Mouse (Mus musculus): Measurements from ENCODE around the gene Lcn11. TPM values are rescaled to one million over a fixed set of nuclear protein-coding genes. Genes with fewer than 3 reads are reported as not detected.
"Not testable (repeated sequence)": the region's sequence is repeated elsewhere in the genome, so short reads cannot be mapped to it uniquely, and the experiment has no call there.

The Lcn11 gene
- polyA plus RNA-seq, 1 experiment from 2014 or later, result not detected

DNA sequence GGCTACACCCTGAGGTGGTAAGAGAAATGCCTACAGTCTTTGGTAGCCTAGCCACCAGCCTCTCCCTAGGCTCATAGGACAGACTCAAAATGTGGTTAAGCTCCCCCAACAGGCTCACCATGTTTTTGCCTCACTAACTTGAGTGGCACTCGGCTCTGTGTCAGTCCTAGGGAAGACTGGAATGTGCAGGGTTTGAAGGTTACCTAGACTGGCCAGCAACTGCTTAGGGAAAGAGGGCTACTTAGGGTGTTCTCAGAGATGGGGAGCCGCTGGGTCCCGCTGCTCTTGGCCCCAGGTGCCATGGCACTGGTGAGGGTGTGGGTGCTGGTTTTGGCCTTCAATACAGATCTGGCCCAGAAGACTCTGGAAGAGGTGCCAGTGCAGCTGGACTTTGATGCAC lies 5.1 kb downstream of the Lcn11 start, which contains the start of gene Gm13539:
Gene Gm13539 (plus strand): TSS at position 301 of the 400 bp plus-strand sequence.
- Histone ChIP-seq H3K9me3 (no peaks in the 10 kb centered on the region), H3K36me3 (replicated peaks) (no peaks in the 10 kb centered on the region), H3K4me1 (peaks cover 14% of the 10 kb centered on the region), H3K27me3 (replicated peaks; ENCODE audit: low read depth, poor library complexity, severe bottlenecking) (no peaks in the 10 kb centered on the region), H3K4me3 (no peak within 1 kb of the TSS), H3K27ac (replicated peaks) (no peak within 1 kb of the TSS)
- no peak for DNase-seq (ENCODE audit: low spot score)
- WGBS, result 87% methylated on average over 3 of the region's 3 CpGs

- H3K27ac ChIP-seq (replicated peaks), result no peak overlapping the region
- DNase-seq (ENCODE audit: low spot score), result peak; percentile 14
- WGBS, result 76% methylated on average over 5 of the region's 5 CpGs
Observed at GRCm38 (mm10) chr2:25785573-25786322, 8.9 kb downstream of the Lcn11 start.

GRCm38 (mm10) chr2:25789092-25789491 lies 12.3 kb downstream of the Lcn11 start:
- Histone ChIP-seq H3K27ac (replicated peaks) (no peak overlapping the region), H3K36me3 (replicated peaks) (no peaks in the 10 kb centered on the region), H3K9me3 (no peaks in the 10 kb centered on the region), H3K27me3 (replicated peaks; ENCODE audit: low read depth, poor library complexity, severe bottlenecking) (no peaks in the 10 kb centered on the region), H3K4me1 (peaks cover 14% of the 10 kb centered on the region), H3K4me3 (no peak overlapping the region)
- no peak for DNase-seq (ENCODE audit: low spot score)
- 84% methylated on average over 3 of the region's 3 CpGs for WGBS

More at GRCm38 (mm10) chr2:25785573-25786322, 8.9 kb downstream of the Lcn11 start:
- Histone ChIP-seq H3K4me1 (peaks cover 14% of the 10 kb centered on the region), H3K27me3 (replicated peaks; ENCODE audit: low read depth, poor library complexity, severe bottlenecking) (no peaks in the 10 kb centered on the region), H3K4me3 (no peak overlapping the region), H3K9me3 (no peaks in the 10 kb centered on the region), H3K36me3 (replicated peaks) (no peaks in the 10 kb centered on the region)

DNA sequence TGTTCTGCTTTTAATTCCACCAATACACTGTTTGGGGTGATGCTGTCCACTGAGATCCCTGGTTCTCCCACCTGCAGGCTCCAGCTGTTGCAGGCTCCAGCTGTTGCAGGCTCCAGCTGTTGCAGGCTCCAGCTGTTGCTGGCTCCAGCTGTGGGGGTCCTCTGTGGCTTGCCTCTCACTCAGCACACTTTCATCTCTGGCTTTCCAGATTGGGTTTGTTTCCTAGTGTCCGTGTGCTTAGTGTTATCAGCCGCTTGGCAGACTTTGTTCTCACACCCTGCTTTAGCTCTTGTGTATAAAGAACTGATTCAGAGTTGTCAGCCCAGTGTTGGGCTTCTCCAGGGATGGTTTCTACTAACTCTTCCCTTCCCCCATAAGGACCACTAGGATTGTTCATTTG lies 20.8 kb downstream of the Lcn11 start:
- Histone ChIP-seq H3K27ac (replicated peaks) (no peak overlapping the region), H3K4me1 (no peaks in the 10 kb centered on the region), H3K4me3 (no peak overlapping the region), H3K36me3 (replicated peaks) (no peaks in the 10 kb centered on the region), H3K9me3 (no peaks in the 10 kb centered on the region), H3K27me3 (replicated peaks; ENCODE audit: low read depth, poor library complexity, severe bottlenecking) (no peaks in the 10 kb centered on the region)
- no peak for DNase-seq (ENCODE audit: low spot score)
- WGBS, result 63% methylated on average over 2 of the region's 2 CpGs

- 59% methylated on average over 5 of the region's 5 CpGs for WGBS
- no peaks in the 10 kb centered on the region for H3K36me3 ChIP-seq (replicated peaks)
- no peaks in the 10 kb centered on the region for H3K9me3 ChIP-seq
- H3K27ac ChIP-seq (replicated peaks), result no peak overlapping the region
- no peak overlapping the region for H3K4me3 ChIP-seq
- H3K4me1 ChIP-seq, result no peaks in the 10 kb centered on the region
- H3K27me3 ChIP-seq (replicated peaks; ENCODE audit: low read depth, poor library complexity, severe bottlenecking), result no peaks in the 10 kb centered on the region
- DNase-seq (ENCODE audit: low spot score), result no peak
Observed at GRCm38 (mm10) chr2:25798065-25798464, 21.2 kb downstream of the Lcn11 start.

DNA sequence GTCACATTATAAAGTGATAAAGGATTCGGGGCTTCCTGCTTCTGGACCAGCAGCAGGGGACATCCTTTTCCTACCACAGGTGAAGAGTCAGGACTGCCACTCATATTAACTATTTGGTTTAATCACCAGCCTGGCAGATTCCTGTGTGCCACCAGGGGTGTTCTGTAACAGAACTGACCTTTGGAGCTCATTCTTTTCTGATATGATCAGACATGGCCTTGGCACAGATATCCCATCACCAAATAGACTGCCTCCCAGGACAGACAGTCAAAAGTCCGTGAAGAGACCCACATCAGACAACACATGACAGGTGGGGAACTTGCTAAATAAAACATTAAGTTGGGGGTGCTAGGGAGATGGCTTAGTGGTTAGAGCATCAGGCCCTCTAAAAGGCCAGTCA lies 34.9 kb downstream of the Lcn11 start:
- WGBS, result 79% methylated on average over 2 of the region's 2 CpGs

DNA sequence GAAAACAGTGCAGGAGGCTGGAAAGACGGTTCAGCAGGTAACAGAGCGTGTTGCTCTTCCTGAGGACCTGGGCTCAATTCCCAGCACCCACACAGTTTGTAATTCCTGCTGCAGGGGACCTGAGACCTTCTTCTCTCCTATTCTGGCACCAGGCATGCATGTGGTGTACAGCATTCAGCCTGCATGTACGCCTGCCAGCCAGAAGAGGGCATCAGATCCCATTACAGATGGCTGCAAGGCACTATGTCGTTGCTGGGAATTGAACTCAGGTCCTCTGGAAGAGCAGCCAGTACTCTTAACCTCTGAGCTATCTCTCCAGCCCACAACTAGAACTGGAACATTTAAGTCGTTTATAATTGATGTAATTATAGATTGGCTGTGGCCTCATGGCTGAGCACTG lies 36.5 kb downstream of the Lcn11 start:
- 73% methylated on average over 5 of the region's 5 CpGs for WGBS
- no peaks in the 10 kb centered on the region for H3K4me1 ChIP-seq
- H3K27me3 ChIP-seq (replicated peaks; ENCODE audit: low read depth, poor library complexity, severe bottlenecking), result no peaks in the 10 kb centered on the region
- no peaks in the 10 kb centered on the region for H3K9me3 ChIP-seq
- H3K4me3 ChIP-seq, result no peak overlapping the region
- no peaks in the 10 kb centered on the region for H3K36me3 ChIP-seq (replicated peaks)
- no peak for DNase-seq (ENCODE audit: low spot score)
- H3K27ac ChIP-seq (replicated peaks), result no peak overlapping the region

More for the DNA sequence above, 34.9 kb downstream of the Lcn11 start:
- DNase-seq (ENCODE audit: low spot score), result no peak
- H3K27me3 ChIP-seq (replicated peaks; ENCODE audit: low read depth, poor library complexity, severe bottlenecking), result no peaks in the 10 kb centered on the region
- H3K4me1 ChIP-seq, result no peaks in the 10 kb centered on the region
- no peaks in the 10 kb centered on the region for H3K9me3 ChIP-seq
- no peak overlapping the region for H3K4me3 ChIP-seq
- H3K36me3 ChIP-seq (replicated peaks), result no peaks in the 10 kb centered on the region
- no peak overlapping the region for H3K27ac ChIP-seq (replicated peaks)

- H3K4me3 ChIP-seq; DNase-seq (ENCODE audit: low spot score); H3K27me3 ChIP-seq (replicated peaks; ENCODE audit: low read depth, poor library complexity, severe bottlenecking); H3K27ac ChIP-seq (replicated peaks); H3K36me3 ChIP-seq (replicated peaks); H3K9me3 ChIP-seq; H3K4me1 ChIP-seq: not testable (repeated sequence)
- WGBS, result 84% methylated on average over 1 of the region's 1 CpGs
Observed at GRCm38 (mm10) chr2:25815748-25816147, 38.9 kb downstream of the Lcn11 start, which contains the start of gene Glt6d1. Glt6d1 (minus strand) TSS chr2:25815848.

DNA sequence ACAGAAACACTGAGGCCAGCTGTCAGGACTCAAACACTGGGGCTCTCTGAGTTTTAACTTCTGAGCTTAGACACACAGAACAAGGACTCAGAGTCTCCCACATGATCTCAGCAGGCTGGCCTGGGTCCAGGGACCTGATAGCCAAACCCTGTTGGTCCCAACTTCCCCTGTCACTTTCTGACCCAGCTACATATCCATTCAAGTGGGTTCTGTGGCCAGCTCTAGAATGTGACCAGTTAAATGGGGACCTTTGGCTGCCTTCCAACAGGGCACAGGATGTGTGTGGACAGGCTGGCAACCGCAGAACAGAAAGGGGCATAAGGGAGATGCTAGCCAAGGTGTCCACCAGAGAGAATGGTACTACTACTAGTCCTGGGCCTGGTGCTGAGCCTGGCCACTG lies 46.0 kb downstream of the Lcn11 start, which contains the start of gene Lcn9:
Gene Lcn9 (plus strand): TSS at position 348 of the 400 bp plus-strand sequence.
- Histone ChIP-seq H3K4me3 (no peak within 1 kb of the TSS), H3K27ac (replicated peaks) (no peak within 1 kb of the TSS), H3K9me3 (no peaks in the 10 kb centered on the region), H3K36me3 (replicated peaks) (no peaks in the 10 kb centered on the region), H3K4me1 (no peaks in the 10 kb centered on the region), H3K27me3 (replicated peaks; ENCODE audit: low read depth, poor library complexity, severe bottlenecking) (no peaks in the 10 kb centered on the region)
- WGBS, result 91% methylated on average over 1 of the region's 1 CpGs
- DNase-seq (ENCODE audit: low spot score), result no peak

DNA sequence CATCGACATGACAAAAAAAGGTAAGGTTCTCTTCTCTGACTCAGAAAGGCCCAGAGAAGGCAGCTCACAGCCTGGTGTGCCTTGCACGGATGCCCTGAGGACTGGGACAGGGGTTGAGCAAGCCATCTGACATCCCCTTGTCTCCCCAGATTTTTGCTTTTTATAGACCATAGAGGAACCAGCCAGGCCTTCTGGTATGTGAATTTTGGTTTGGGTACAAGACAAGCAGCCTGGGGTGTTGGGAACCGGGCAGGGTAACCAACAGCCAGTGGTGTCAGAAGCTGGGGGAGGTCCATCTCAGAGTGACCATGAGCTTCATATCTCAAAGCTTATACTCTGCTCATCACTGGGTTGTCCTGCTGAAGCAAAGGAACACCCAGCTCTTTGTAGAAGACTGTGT lies 47.9 kb downstream of the Lcn11 start:
- Histone ChIP-seq H3K27me3 (replicated peaks; ENCODE audit: low read depth, poor library complexity, severe bottlenecking) (no peaks in the 10 kb centered on the region), H3K27ac (replicated peaks) (no peak overlapping the region), H3K4me3 (no peak overlapping the region), H3K4me1 (no peaks in the 10 kb centered on the region), H3K36me3 (replicated peaks) (no peaks in the 10 kb centered on the region), H3K9me3 (no peaks in the 10 kb centered on the region)
- DNase-seq (ENCODE audit: low spot score), result no peak
- WGBS, result 79% methylated on average over 3 of the region's 3 CpGs

DNA sequence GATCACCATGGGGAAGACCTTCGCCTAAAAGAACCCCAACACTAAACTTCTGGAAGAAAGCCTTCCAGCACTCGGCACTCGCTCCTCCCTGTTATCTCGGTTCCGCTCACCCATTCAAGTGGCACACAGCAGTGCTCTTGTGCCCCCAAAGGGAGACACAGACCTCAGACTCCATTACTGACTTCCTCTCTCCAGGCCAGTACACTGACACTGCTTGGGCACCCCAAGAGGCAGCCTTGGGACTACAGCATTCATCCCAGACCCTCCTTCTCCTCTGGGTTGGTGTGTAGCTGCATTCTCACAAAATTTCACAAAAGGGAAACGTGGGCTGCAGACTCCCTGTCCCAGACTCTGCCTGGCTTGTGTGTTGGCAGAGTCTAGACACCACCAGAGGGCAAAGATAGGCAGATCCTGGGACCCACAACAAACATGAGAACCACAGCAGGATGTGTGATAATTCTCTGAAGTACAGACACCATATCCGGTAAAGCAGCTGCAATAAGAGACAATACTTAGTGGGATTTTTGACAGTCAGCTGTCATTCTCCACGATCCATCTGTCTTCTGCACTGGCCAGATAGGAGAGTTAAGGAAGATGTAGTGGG lies 51.6 kb downstream of the Lcn11 start:
- Histone ChIP-seq H3K9me3 (no peaks in the 10 kb centered on the region), H3K27me3 (replicated peaks; ENCODE audit: low read depth, poor library complexity, severe bottlenecking) (no peaks in the 10 kb centered on the region), H3K36me3 (replicated peaks) (no peaks in the 10 kb centered on the region), H3K27ac (replicated peaks) (no peak overlapping the region), H3K4me3 (no peak overlapping the region), H3K4me1 (no peaks in the 10 kb centered on the region)
- 79% methylated on average over 8 of the region's 8 CpGs for WGBS
- no peak for DNase-seq (ENCODE audit: low spot score)
